Mouse (Mus musculus) forebrain, embryonic 12.5 days (tissue): ENCODE data around the gene Cfap70. TPM values are rescaled to one million over a fixed set of nuclear protein-coding genes. Genes with fewer than 3 reads are reported as not detected.

Source experiments
- ATAC-seq: fragments of 200-750 bp; cut with Nextera tagmentation; 2 replicates; pipeline ENCODE4 v1.8.0; 2017; ENCODE audit warnings: moderate TSS enrichment; ENCODE audit not compliant: low FRiP score
- H3K27ac ChIP-seq: fragments of 300-500 bp; sonication (generic); 2 replicates; pipeline ENCODE4 v1.5.1; 2016; ENCODE audit warnings: mild to moderate bottlenecking
- H3K27me3 ChIP-seq: fragments of 300-500 bp; sonication (generic); 2 replicates; pipeline ENCODE4 v1.6.1; 2016; ENCODE audit warnings: mild to moderate bottlenecking
- H3K36me3 ChIP-seq: fragments of 300-500 bp; sonication (generic); replicated peaks from 2 replicates; pipeline ENCODE4 v1.6.1; 2016; ENCODE audit warnings: mild to moderate bottlenecking
- H3K4me1 ChIP-seq: fragments of 300-500 bp; sonication (generic); 2 replicates; pipeline ENCODE4 v1.6.1; 2016
- H3K4me2 ChIP-seq: fragments of 300-500 bp; sonication (generic); 2 replicates; pipeline ENCODE4 v1.6.1; 2016; ENCODE audit warnings: mild to moderate bottlenecking, moderate library complexity
- H3K4me3 ChIP-seq: fragments of 300-500 bp; sonication (generic); replicated peaks from 2 replicates; pipeline ENCODE4 v1.5.1; 2016; ENCODE audit warnings: mild to moderate bottlenecking
- H3K9ac ChIP-seq: fragments of 300-500 bp; sonication (generic); 2 replicates; pipeline ENCODE4 v1.6.1; 2016; ENCODE audit warnings: mild to moderate bottlenecking
- H3K9me3 ChIP-seq: fragments of 300-500 bp; sonication (generic); 2 replicates; pipeline ENCODE4 v1.6.1; 2016
- WGBS: fragments of 180-500 bp; shearing (Covaris S2); methylation state at CpG from one replicate; pipeline ENCODE4 v1.1.7; 2016; 5-methylcytosine and 5-hydroxymethylcytosine counted together
- polyA plus RNA-seq: library from polyadenylated mRNA; unstranded; fragments of >200 nt; fragmentation: Nextera tagmentation; extraction: Ambion mirVana; gene quantifications from 2 replicates; pipeline ENCODE4 v1.2.1, GENCODE M21; 2016

Gene Cfap70
- polyA plus RNA-seq, 1 experiment from 2014 or later, result 0.82 TPM

- 71% methylated on average over 1 of the region's 1 CpGs for WGBS
Measured at GRCm38 (mm10) chr14:20400071-20400470, 52.0 kb downstream of the Cfap70 start.

GRCm38 (mm10) chr14:20398864-20399263 lies 53.2 kb downstream of the Cfap70 start:
- no peak overlapping the region for H3K4me2 ChIP-seq
- peaks cover 5% of the 10 kb centered on the region for H3K4me1 ChIP-seq
- H3K36me3 ChIP-seq, result no peaks in the 10 kb centered on the region
- no peaks in the 10 kb centered on the region for H3K9me3 ChIP-seq
- H3K27me3 ChIP-seq, result no peaks in the 10 kb centered on the region
- H3K4me3 ChIP-seq, result no peak overlapping the region
- H3K27ac ChIP-seq, result no peak overlapping the region
- H3K9ac ChIP-seq, result no peak overlapping the region
- no peak for ATAC-seq
- WGBS, result 51% methylated on average over 4 of the region's 4 CpGs

More at GRCm38 (mm10) chr14:20400071-20400470, 52.0 kb downstream of the Cfap70 start:
- Histone ChIP-seq H3K4me3 (no peak overlapping the region), H3K9me3 (no peaks in the 10 kb centered on the region), H3K27me3 (no peaks in the 10 kb centered on the region), H3K36me3 (no peaks in the 10 kb centered on the region), H3K4me2 (no peak overlapping the region), H3K9ac (no peak overlapping the region), H3K27ac (no peak overlapping the region), H3K4me1 (no peaks in the 10 kb centered on the region)
- ATAC-seq, result no peak

- Histone ChIP-seq H3K4me2 (no peak overlapping the region), H3K9ac (no peak overlapping the region), H3K27me3 (no peaks in the 10 kb centered on the region), H3K27ac (no peak overlapping the region), H3K4me3 (no peak overlapping the region), H3K36me3 (no peaks in the 10 kb centered on the region), H3K4me1 (peaks cover 11% of the 10 kb centered on the region), H3K9me3 (no peaks in the 10 kb centered on the region)
- no peak for ATAC-seq
- 90% methylated on average over 9 of the region's 9 CpGs for WGBS
Measured at GRCm38 (mm10) chr14:20397220-20397619, 54.8 kb downstream of the Cfap70 start.

DNA sequence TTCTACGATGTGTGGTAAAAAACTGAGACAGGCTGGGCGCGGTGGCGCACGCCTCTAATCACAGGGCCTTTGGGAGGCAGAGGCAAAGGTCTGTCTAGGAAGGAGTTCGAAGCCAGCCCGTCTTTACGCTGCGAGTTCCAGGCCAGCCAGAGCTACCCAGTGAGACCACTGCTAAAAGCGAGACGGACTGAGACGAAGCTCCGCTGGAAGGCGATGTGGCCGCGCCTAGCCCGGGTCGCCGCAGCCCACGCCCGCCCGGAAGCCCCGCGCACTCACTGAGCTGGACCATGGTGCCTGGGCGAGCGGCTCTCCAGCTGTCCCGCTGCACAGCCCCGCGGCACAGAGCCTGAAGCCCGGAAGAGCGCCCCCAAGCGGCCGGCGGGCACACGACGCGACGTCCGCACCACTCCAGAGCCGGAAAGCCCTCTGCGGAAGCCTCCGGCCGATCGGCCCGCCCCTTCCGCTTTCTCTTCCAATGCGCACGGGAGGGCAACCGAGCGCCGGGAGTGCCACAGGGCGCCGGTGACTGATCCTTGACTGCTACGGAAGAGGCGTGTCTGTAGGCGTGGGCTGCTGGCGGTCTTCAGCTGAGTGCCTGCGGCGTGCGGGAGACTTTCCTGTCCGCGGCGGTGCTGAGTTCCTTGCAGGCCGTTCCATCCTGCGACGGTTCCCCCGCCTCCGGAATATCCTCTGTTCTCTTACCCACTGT lies 58.7 kb downstream of the Cfap70 start, which contains the start of gene Mrps16:
Gene Mrps16 (minus strand): TSS at position 430 of the 709 bp plus-strand sequence.
- ATAC-seq, result peak; percentile 97
- Histone ChIP-seq H3K9me3 (no peaks in the 10 kb centered on the region), H3K9ac (peak within 1 kb of the TSS; percentile 86), H3K4me2 (peak within 1 kb of the TSS; percentile 63), H3K4me3 (peak within 1 kb of the TSS; percentile 70), H3K4me1 (peaks cover 17% of the 10 kb centered on the region), H3K27ac (peak within 1 kb of the TSS; percentile 87), H3K27me3 (no peaks in the 10 kb centered on the region), H3K36me3 (peaks cover 5% of the 10 kb centered on the region; the same call in 1 of the 2 replicates)
- WGBS, result under 1% methylated on average over 66 of the region's 68 CpGs

GRCm38 (mm10) chr14:20392326-20392725 lies 59.7 kb downstream of the Cfap70 start:
- Histone ChIP-seq H3K4me2 (no peak overlapping the region), H3K27me3 (no peaks in the 10 kb centered on the region), H3K36me3 (peaks cover 5% of the 10 kb centered on the region; the same call in 1 of the 2 replicates), H3K9ac (no peak overlapping the region), H3K4me1 (peaks cover 27% of the 10 kb centered on the region), H3K4me3 (no peak overlapping the region), H3K27ac (no peak overlapping the region), H3K9me3 (no peaks in the 10 kb centered on the region)
- WGBS, result 81% methylated on average over 4 of the region's 4 CpGs
- ATAC-seq, result no peak

DNA sequence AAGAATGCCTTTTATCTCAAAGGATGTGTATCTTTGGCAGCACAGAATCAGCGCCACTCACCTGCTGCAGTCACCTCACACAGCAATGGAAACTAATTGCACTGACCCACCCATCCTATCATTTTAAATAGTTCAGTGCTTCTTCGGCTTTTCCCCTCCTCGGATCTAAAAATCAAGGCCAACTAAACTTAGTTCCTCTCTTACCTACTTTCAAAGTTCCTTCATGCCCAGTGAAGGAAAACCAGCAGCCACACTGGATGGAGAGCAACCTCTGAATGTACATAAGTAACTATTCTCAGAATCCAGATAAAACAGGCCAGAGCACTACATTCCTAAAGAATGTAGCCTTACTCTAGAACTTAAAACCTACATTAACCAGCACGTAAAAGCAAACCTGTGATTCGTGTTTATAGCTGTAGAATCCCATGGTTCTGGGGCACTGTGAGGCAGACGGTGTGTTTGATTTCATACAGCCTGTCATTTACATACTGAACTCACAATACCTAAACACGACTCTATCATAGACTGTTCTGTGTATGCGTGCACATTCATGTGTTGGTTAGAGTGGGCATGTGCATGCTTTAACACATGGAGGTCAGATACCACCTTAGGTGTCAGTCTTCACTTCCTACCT lies 62.5 kb downstream of the Cfap70 start:
- Histone ChIP-seq H3K4me3 (peak overlapping the region; percentile 81), H3K36me3 (peaks cover 31% of the 10 kb centered on the region), H3K9me3 (no peaks in the 10 kb centered on the region), H3K4me2 (peak overlapping the region; percentile 83), H3K27me3 (no peaks in the 10 kb centered on the region), H3K27ac (no peak overlapping the region), H3K9ac (peak overlapping the region; percentile 87), H3K4me1 (peaks cover 47% of the 10 kb centered on the region)
- WGBS, result 91% methylated on average over 8 of the region's 8 CpGs
- ATAC-seq, result no peak

DNA sequence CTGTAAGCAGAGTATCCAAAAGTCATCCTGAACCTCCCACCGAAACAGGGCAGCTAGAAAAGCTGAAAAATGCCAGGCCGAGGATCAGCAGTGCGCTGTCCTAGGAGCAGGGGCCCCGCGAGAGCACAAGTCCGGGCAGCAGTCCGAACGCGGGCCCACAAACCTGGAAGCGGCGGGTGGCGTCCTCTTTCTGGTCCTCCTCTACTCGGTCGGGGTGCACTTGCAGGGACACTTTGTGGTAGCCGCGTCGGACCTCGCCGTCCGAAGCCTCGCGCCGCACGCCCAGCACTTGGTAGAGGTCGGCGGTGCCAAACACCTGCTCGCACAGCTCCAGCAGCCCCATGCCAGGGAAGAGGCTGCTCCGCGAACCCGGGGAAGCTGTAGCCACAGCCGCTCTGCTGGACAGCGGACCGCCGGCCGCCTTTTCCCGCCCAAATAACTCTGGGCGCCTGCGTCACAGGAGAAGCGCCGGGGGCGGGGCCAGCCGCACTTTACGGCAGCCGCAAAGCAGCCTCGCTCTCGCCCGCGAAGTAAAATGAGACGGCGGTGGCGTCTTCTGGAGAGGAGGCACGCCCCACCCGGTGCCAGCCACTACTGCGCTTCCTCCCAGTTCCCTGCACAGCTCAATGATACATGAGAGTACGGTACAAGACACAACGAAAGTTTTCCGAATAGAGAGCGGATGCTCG lies 63.4 kb downstream of the Cfap70 start, which contains the start of gene Dnajc9:
Gene Dnajc9 (minus strand): TSS at position 470 of the 689 bp plus-strand sequence.
- peak within 1 kb of the TSS; percentile 80 for H3K27ac ChIP-seq
- peaks cover 40% of the 10 kb centered on the region for H3K36me3 ChIP-seq
- H3K4me2 ChIP-seq, result peak within 1 kb of the TSS; percentile 83
- under 1% methylated on average over 59 of the region's 59 CpGs for WGBS
- peak; percentile 78 for ATAC-seq
- H3K9ac ChIP-seq, result peak within 1 kb of the TSS; percentile 87
- no peaks in the 10 kb centered on the region for H3K9me3 ChIP-seq
- no peaks in the 10 kb centered on the region for H3K27me3 ChIP-seq
- H3K4me1 ChIP-seq, result peaks cover 43% of the 10 kb centered on the region
- H3K4me3 ChIP-seq, result peak within 1 kb of the TSS; percentile 81

DNA sequence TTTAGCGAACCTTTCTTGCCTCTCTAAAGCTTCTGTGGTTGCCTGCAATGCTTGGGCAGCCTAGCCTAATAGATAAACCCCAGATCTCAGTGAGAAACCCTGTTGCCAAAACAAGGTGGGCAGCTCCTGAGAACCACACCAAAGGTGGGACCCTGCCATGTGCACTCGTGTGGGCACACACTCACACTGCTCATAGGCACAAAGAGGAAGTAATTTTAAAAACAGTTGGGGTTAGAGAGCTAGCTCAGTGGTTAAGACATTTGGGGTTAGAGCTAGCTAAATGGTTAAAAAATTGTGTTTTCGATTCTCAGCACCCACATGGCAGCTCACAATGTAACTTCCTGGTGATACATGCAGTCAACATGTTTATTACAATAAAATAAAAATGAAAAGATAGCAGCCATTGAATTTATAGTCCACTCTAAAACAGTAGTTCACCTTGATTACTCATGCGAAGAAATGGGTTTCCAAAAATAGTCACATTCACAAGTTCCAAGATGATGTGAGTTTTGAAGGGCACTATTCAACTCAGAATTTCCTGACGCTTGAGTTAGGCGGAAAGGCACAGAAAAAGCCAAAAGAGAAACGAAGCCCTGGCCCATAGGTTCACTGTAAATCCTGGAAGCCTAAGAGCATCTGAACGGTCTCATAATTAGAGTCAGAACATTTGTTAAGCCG lies 72.1 kb downstream of the Cfap70 start:
- Histone ChIP-seq H3K4me1 (no peaks in the 10 kb centered on the region), H3K9me3 (no peaks in the 10 kb centered on the region), H3K27ac (no peak overlapping the region), H3K27me3 (no peaks in the 10 kb centered on the region), H3K4me2 (no peak overlapping the region), H3K4me3 (no peak overlapping the region), H3K36me3 (peaks cover 64% of the 10 kb centered on the region), H3K9ac (no peak overlapping the region)
- whole genome bisulfite sequencing, result 93% methylated on average over 9 of the region's 9 CpGs
- no peak for ATAC-seq

DNA sequence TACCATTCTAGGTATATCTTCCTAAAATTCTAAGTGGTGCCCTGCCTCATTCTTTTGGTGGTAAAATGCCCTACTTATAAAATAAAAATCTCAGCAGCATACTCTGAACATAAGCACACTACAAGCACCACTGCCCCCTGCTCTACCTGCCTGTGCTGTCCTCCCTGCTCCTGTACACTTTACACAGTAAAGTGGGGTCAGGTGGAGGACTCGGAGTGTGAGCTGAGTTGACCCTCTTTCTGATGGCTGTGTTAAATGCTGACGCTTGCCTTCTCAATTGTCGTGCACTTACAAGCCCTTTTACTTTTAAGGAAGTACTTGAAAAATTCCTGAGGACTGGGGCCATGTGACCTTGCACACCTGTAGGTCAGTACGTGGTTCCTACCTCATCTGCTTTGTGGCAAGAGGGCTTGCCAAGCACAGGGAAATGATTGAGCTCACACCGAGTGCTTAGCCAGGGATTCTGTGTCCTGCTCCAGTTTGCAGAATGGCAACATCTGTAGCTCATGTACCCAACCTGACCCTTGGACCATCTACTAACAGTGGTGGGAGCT lies 72.9 kb downstream of the Cfap70 start:
- WGBS, result 93% methylated on average over 5 of the region's 5 CpGs
- no peak overlapping the region for H3K4me3 ChIP-seq
- H3K9me3 ChIP-seq, result no peaks in the 10 kb centered on the region
- no peak for ATAC-seq
- H3K9ac ChIP-seq, result no peak overlapping the region
- H3K36me3 ChIP-seq, result peaks cover 63% of the 10 kb centered on the region
- no peaks in the 10 kb centered on the region for H3K27me3 ChIP-seq
- H3K27ac ChIP-seq, result no peak overlapping the region
- H3K4me2 ChIP-seq, result no peak overlapping the region
- no peaks in the 10 kb centered on the region for H3K4me1 ChIP-seq

DNA sequence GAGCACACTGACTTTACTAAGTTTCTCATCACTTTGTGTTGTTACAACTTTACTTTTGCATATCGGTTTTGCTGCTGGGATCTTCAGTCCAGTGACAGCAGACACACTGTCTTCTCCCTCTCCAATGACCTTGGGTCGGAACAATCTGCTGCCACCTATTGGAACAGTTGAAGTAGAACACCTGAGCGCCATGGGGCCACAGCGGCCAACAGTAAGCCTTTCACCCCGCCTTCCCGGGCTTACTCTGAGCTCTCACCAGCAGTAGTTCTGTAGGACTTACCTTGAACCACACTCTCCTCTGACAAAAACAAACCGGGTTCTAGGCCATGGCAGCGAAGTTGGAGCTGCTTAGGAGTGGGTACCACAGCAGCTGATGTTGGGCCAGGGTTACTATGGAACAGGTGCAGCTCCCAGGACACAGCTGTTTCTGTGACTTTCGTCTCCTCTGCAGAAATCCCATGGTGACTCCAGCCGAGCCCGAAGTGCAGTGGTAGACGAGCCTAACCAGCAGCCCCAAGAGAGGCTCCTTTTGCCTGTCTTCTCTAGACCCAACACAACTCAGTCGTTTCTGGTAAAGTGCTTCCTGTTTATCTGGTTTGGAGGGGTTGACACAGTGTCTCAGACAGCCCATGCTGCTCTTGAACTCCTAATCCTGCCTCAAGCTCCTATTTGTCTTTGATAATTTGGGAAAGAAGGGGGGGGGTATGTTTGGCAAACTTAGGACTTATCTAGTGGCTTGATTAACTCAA lies 73.5 kb downstream of the Cfap70 start:
- Histone ChIP-seq H3K36me3 (peaks cover 64% of the 10 kb centered on the region), H3K4me2 (no peak overlapping the region), H3K27ac (no peak overlapping the region), H3K9me3 (no peaks in the 10 kb centered on the region), H3K4me1 (no peaks in the 10 kb centered on the region), H3K27me3 (no peaks in the 10 kb centered on the region), H3K4me3 (no peak overlapping the region), H3K9ac (no peak overlapping the region)
- ATAC-seq, result no peak
- WGBS, result 46% methylated on average over 13 of the region's 13 CpGs

- no peak for ATAC-seq
- no peaks in the 10 kb centered on the region for H3K4me1 ChIP-seq
- H3K27me3 ChIP-seq, result no peaks in the 10 kb centered on the region
- H3K9ac ChIP-seq, result no peak overlapping the region
- no peak overlapping the region for H3K4me2 ChIP-seq
- no peaks in the 10 kb centered on the region for H3K9me3 ChIP-seq
- H3K36me3 ChIP-seq, result peaks cover 65% of the 10 kb centered on the region
- no peak overlapping the region for H3K27ac ChIP-seq
- 83% methylated on average over 4 of the region's 4 CpGs for WGBS
- no peak overlapping the region for H3K4me3 ChIP-seq
Measured at GRCm38 (mm10) chr14:20377112-20377521, 74.9 kb downstream of the Cfap70 start.
